8 mouse cellular contexts compared by ENCODE assay signal in genomic region chr16:30520361-30520823, GRCm38 (mm10). TPM values are rescaled to one million over a fixed set of nuclear protein-coding genes. Genes with fewer than 3 reads are reported as not detected.
DNase-seq lines count a peak whose midpoint lies in the region; ATAC-seq and TF ChIP-seq lines count a peak whose summit lies in the region.

No protein-coding gene starts in this region.

- peak overlapping the region; percentile 35 for H3K27ac ChIP-seq in embryonic fibroblast, embryonic 13.5 days (ENCODE audit: insufficient read depth, low read length)
- H3K27ac ChIP-seq in heart, embryonic 15.5 days: peak overlapping the region; percentile 64; the same call in 1 of the 2 replicates
- H3K27ac ChIP-seq in liver, embryonic 13.5 days: no peak overlapping the region

- peak; percentile 49; the same call in 1 of the 2 replicates for TF ChIP-seq CTCF in embryonic fibroblast, embryonic 13.5 days (IDR thresholded peaks at IDR 0.05; ENCODE audit: borderline replicate concordance, insufficient read depth, low read length)

- 8% methylated on average over 9 of the region's 9 CpGs for WGBS in heart, embryonic 15.5 days
- WGBS in liver, embryonic 13.5 days (ENCODE audit: insufficient replicate concordance): 29% methylated on average over 9 of the region's 9 CpGs

- H3K4me3 ChIP-seq in embryonic fibroblast, embryonic 13.5 days (ENCODE audit: insufficient read depth, low read length): peak overlapping the region; percentile 2; the same call in 1 of the 2 replicates
- H3K4me3 ChIP-seq in heart, embryonic 15.5 days: peak overlapping the region; percentile 36
- peak overlapping the region; percentile 27 for H3K4me3 ChIP-seq in liver, embryonic 13.5 days (replicated peaks)

- no peak for ATAC-seq in heart, embryonic 15.5 days (replicated peaks; ENCODE audit: insufficient number of reproducible peaks, insufficient read depth, low FRiP score, low read depth)
- ATAC-seq in liver, embryonic 13.5 days (ENCODE audit: low read depth): no peak
- peak; percentile 54; the same call in 1 of the 2 replicates for ATAC-seq in neutrophil, adult 5-6 weeks (ENCODE audit: extremely low read depth, insufficient number of reproducible peaks, low FRiP score, poor library complexity, severe bottlenecking)

- DNase-seq in CD4-positive, CD25-positive, alpha-beta regulatory T cell, adult 2 months (ENCODE audit: low read depth, low spot score): peak; percentile 88
- DNase-seq in adrenal gland, postnatal 14 days: peak; percentile 88
- DNase-seq in kidney, postnatal 25 days: peak; percentile 86 to 94
- DNase-seq in liver, embryonic 13.5 days: peak; percentile 46
- DNase-seq in testis, postnatal 14 days (ENCODE audit: low spot score): peak; percentile 56

- TF ChIP-seq POLR2A in embryonic fibroblast, embryonic 13.5 days (IDR thresholded peaks at IDR 0.05; ENCODE audit: low read depth, low read length): no peak

- H3K36me3 ChIP-seq in heart, embryonic 15.5 days: peaks cover 13% of the 10 kb centered on the region; the same call in 1 of the 2 replicates
- H3K36me3 ChIP-seq in liver, embryonic 13.5 days: no peaks in the 10 kb centered on the region

- H3K27me3 ChIP-seq in heart, embryonic 15.5 days: no peaks in the 10 kb centered on the region
- H3K27me3 ChIP-seq in liver, embryonic 13.5 days: peaks cover 3% of the 10 kb centered on the region; the same call in 1 of the 2 replicates

- H3K9me3 ChIP-seq in heart, embryonic 15.5 days (replicated peaks): no peaks in the 10 kb centered on the region
- no peaks in the 10 kb centered on the region for H3K9me3 ChIP-seq in liver, embryonic 13.5 days (replicated peaks)

- peaks cover 17% of the 10 kb centered on the region for H3K4me1 ChIP-seq in embryonic fibroblast, embryonic 13.5 days (ENCODE audit: control insufficient read depth, insufficient read depth, low read length)
- H3K4me1 ChIP-seq in heart, embryonic 15.5 days (replicated peaks): peaks cover 18% of the 10 kb centered on the region
- peaks cover 10% of the 10 kb centered on the region for H3K4me1 ChIP-seq in liver, embryonic 13.5 days (replicated peaks)

- H3K9ac ChIP-seq in heart, embryonic 15.5 days: peak overlapping the region; percentile 25; the same call in 1 of the 2 replicates
- 0 out of 2 replicates have a peak overlapping the region, but pooled peaks have one; percentile 40 for H3K9ac ChIP-seq in liver, embryonic 13.5 days

- peak overlapping the region; percentile 61 for H3K4me2 ChIP-seq in heart, embryonic 15.5 days
- H3K4me2 ChIP-seq in liver, embryonic 13.5 days: peak overlapping the region; percentile 53

RNA-seq across cellular contexts. Expression of gene Tmem44, which starts 30.2 kb away (rescaled TPM):
- total RNA-seq in adrenal gland, postnatal 14 days (2021): 6.0 and 9.1 TPM in 2 replicates
- 6.9 and 8.0 TPM in 2 replicates for polyA plus RNA-seq in embryonic fibroblast, embryonic 13.5 days (2011; ENCODE audit: insufficient read length, low read depth, missing spikeins)
- 19.3 and 22.2 TPM in 2 replicates for polyA plus RNA-seq in heart, embryonic 15.5 days (2015; fragmentation: Nextera tagmentation; extraction: Ambion mirVana)
- polyA plus RNA-seq in liver, embryonic 13.5 days (2015; fragmentation: Nextera tagmentation; extraction: Ambion mirVana): 1.0 and 1.2 TPM in 2 replicates
- not detected in 2 replicates for total RNA-seq in neutrophil, adult 5-6 weeks (2017)
